Mouse (Mus musculus) brain, embryonic 14.5 days (tissue): Measurements from ENCODE around the gene Rangap1.

Experiments
- CTCF ChIP-seq: fragments of 200-500 bp; IDR thresholded peaks from 2 replicates; pipeline ENCODE4 v1.5.1; 2012; ENCODE audit warnings: inconsistent platforms, mild to moderate bottlenecking, moderate library complexity, borderline replicate concordance; ENCODE audit not compliant: insufficient read depth, insufficient read length; ENCODE audit errors: extremely low read depth
- POLR2A ChIP-seq: fragments of 200-500 bp; IDR thresholded peaks from 2 replicates; pipeline ENCODE4 v1.6.1; 2012; ENCODE audit warnings: mild to moderate bottlenecking, inconsistent platforms, borderline replicate concordance; ENCODE audit not compliant: poor library complexity, insufficient read depth, insufficient read length, severe bottlenecking; ENCODE audit errors: extremely low read depth

DNA sequence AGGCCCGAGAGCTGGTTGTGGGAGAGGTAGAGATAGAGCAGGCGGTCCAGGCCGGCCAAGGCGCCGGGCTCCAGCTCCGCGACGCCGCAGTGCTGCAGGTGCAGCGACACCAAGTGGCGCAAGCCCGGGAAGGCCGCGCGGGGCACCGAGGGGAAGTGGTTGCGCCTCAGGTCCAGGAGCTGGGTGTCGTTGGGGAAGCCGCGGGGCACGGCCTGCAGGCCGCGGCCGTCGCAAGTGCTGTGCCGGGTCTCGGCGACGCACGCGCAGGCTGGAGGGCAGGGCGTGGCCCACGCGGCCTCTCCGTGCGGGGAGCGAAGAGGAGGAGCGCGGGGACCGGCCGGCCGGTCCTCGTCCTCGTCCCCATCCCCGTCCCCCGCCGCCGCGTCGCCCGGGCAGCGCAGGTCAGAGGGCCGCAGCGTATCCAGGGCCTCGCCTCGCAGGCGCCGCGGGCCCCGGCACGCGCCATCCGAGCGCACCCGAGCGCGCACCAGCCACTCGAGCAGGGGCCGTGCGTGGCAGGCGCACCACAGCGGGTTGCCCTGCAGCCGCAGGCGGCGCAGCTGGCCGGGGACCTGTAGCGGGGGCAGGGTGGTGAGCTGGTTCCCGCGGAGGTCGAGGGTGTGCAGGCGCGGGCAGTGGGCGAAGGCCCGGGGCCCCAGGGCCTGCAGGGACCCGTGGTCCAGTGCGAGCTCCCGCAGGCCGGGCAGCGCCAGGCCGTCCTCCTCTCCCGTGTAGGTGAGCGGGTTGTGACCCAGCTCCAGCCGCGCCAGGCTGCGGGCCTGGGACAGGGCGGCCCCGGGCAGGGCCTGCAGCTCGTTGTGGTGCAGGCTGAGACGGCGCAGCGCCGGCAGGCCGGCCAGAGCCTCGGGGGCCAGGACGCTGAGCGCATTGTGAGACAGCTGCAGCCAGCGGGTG is 51.1 kb downstream of the Rangap1 start:
- TF ChIP-seq CTCF (peak; percentile 69), POLR2A (no peak; the same call in 1 of the 2 replicates)
